Mouse (Mus musculus): ENCODE data around the gene Adgrv1. TPM values are rescaled to one million over a fixed set of nuclear protein-coding genes. Genes with fewer than 3 reads are reported as not detected.

Adgrv1 gene
- polyA plus RNA-seq, 2 experiments = 0.08 to 0.24 TPM

DNA sequence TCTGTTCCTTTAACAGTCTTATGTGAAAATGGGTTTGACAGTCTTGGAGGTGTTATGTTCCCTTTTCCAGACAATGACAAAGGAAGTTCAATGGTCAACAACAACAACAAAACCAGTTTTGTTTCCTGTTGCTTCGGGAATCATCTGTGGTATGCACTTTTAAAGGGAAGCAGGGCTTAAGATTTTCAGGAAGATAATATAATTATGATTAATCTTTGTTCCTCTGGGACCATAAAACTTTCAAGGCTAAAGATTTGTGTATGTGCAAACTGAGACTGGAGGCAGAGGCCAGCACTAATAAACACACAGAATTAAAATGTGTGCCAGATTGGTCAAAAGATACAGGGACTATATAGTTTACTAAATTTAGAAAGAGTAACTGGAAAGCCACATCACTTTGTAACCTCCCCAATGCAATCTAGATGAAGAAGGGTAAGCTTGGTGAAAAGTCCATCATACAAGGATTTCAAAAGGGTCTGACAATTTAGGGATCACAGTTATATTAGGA is 424.8 kb downstream of the Adgrv1 start:
- no peak for DNase-seq (ENCODE audit: low read depth in 3 of 3, low spot score in 3 of 3)
- H3K27me3 ChIP-seq (ENCODE audit: control insufficient read depth, insufficient read depth, low read length) = no peaks in the 10 kb centered on the region
- no peak overlapping the region for H3K27ac ChIP-seq
- no peak for ATAC-seq (ENCODE audit: insufficient read depth)
- H3K9ac ChIP-seq (replicated peaks) = no peak overlapping the region
- TF ChIP-seq CTCF (IDR thresholded peaks at IDR 0.05; ENCODE audit: low read depth) = no peak
- no peak for TF ChIP-seq EP300 (IDR thresholded peaks at IDR 0.05; ENCODE audit: low read depth)
- H3K4me2 ChIP-seq (ENCODE audit: low read depth) = no peak overlapping the region
- WGBS (ENCODE audit: insufficient replicate concordance) = 15% methylated on average over 1 of the region's 1 CpGs
- H3K4me1 ChIP-seq (replicated peaks; ENCODE audit: control insufficient read depth in 2 of 2, insufficient read depth in 2 of 2, low read length in 1 of 2) = no peaks in the 10 kb centered on the region
- no peaks in the 10 kb centered on the region for H3K9me3 ChIP-seq (ENCODE audit: control insufficient read depth, low read length)
- no peak overlapping the region for H3K4me3 ChIP-seq (ENCODE audit: insufficient read depth in 1 of 2, low read depth in 2 of 2, low read length in 2 of 2)
- no peaks in the 10 kb centered on the region for H3K36me3 ChIP-seq (replicated peaks; ENCODE audit: control insufficient read depth, insufficient read depth, low read depth)

DNA sequence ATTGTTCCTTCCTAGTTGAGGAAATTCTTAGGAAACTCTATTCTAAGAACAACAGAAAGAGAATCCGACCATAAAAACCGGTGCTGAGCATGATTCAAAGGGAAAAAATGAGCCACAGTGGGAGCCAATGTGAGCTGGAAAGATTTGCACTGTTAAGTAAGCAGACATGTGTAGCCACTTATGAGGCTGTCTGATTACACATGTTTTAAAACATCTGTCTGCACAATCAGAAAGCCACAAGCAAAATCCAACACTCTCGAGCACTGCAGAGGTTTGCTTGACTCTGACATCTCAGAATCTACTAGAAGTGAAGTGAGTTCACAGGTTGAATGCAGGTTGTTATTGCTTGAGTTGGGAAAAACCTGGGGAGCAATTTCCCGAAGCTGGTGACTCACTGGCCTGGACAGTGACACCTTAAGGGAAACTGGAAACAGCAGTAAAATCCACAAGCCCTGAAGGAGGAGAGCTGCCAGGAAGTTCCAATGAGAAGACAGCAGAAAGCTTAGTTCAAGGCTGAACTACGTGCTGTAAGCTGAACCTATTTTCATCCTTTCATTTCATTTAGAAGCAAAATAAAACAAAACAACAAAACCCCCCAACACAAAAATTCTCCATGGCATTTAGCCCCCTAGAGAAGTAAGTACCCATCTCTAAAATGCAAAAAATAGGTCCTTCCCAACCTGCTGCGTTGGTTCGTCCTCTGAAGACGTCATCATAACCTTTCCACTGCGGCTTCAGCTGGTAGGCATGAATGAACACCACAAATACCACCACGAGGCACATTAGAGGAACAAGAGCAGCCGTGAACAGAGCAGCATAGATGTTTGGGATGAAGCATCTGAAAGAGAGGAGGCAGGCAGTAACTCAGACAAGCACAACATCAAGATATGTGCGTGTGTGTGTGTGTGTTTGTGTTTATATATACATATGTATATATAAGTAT is 450.7 kb downstream of the Adgrv1 start:
- ATAC-seq (ENCODE audit: insufficient read depth) = no peak
- Histone ChIP-seq H3K27me3 (ENCODE audit: control insufficient read depth, insufficient read depth, low read length) (no peaks in the 10 kb centered on the region), H3K27ac (no peak overlapping the region), H3K9ac (replicated peaks) (no peak overlapping the region), H3K4me3 (ENCODE audit: insufficient read depth in 1 of 2, low read depth in 2 of 2, low read length in 2 of 2) (no peak overlapping the region), H3K4me2 (ENCODE audit: low read depth) (no peak overlapping the region), H3K4me1 (replicated peaks; ENCODE audit: control insufficient read depth in 2 of 2, insufficient read depth in 2 of 2, low read length in 1 of 2) (no peaks in the 10 kb centered on the region), H3K9me3 (ENCODE audit: control insufficient read depth, low read length) (no peaks in the 10 kb centered on the region), H3K36me3 (replicated peaks; ENCODE audit: control insufficient read depth, insufficient read depth, low read depth) (no peaks in the 10 kb centered on the region)
- no peak for TF ChIP-seq EP300 (IDR thresholded peaks at IDR 0.05; ENCODE audit: low read depth)
- no peak for TF ChIP-seq CTCF (IDR thresholded peaks at IDR 0.05; ENCODE audit: low read depth)
- DNase-seq (ENCODE audit: low read depth in 3 of 3, low spot score in 3 of 3) = no peak
- 47% methylated on average over 12 of the region's 12 CpGs for WGBS (ENCODE audit: insufficient replicate concordance)

DNA sequence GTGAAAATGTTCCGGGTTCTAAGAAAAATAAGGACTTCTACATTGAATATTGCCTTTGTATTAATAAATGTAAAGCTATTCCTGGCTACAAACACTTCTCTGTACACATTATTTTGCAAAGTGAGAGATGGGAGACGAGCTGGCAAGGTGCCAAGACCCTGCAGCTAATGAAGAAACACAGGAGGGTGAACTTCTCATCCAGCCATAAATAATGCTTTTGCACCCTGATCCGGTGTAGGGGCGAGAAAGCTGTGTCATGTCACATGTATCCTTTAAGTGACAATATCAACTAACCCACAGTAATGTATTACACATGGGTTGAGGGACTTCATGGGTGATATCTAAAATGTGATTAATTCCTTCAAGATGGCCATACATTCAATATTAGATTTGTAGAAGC is 451.5 kb downstream of the Adgrv1 start:
- Histone ChIP-seq H3K4me1 (replicated peaks; ENCODE audit: control insufficient read depth in 2 of 2, insufficient read depth in 2 of 2, low read length in 1 of 2) (no peaks in the 10 kb centered on the region), H3K9me3 (ENCODE audit: control insufficient read depth, low read length) (no peaks in the 10 kb centered on the region), H3K36me3 (replicated peaks; ENCODE audit: control insufficient read depth, insufficient read depth, low read depth) (no peaks in the 10 kb centered on the region), H3K4me2 (ENCODE audit: low read depth) (no peak overlapping the region), H3K27me3 (ENCODE audit: control insufficient read depth, insufficient read depth, low read length) (no peaks in the 10 kb centered on the region), H3K9ac (replicated peaks) (no peak overlapping the region), H3K27ac (no peak overlapping the region), H3K4me3 (ENCODE audit: insufficient read depth in 1 of 2, low read depth in 2 of 2, low read length in 2 of 2) (no peak overlapping the region)
- 45% methylated on average over 4 of the region's 4 CpGs for WGBS (ENCODE audit: insufficient replicate concordance)
- DNase-seq (ENCODE audit: low read depth in 3 of 3, low spot score in 3 of 3) = no peak
- no peak for TF ChIP-seq CTCF (IDR thresholded peaks at IDR 0.05; ENCODE audit: low read depth)
- TF ChIP-seq EP300 (IDR thresholded peaks at IDR 0.05; ENCODE audit: low read depth) = no peak
- no peak for ATAC-seq (ENCODE audit: insufficient read depth)

DNA sequence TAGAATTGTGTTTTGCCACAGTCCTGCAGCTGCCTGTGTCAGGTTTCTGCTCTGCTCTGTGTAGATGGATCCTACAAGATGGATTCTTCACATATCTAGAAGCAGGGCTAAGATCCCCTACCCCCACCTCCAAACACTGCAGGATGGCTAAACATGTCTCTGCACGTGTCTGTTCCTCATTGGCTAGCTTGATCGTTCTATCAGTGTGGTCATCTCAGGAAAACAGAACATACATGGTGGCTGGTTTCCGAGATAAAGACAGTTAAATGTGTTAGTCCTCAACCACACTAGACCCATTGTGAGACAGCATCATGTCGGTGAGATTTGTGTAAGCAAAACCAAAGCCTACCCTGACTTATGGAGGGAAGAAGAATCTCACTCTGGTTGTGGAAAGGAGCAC is 456.1 kb downstream of the Adgrv1 start:
- no peaks in the 10 kb centered on the region for H3K9me3 ChIP-seq (ENCODE audit: control insufficient read depth, low read length)
- no peak overlapping the region for H3K4me3 ChIP-seq (ENCODE audit: insufficient read depth in 1 of 2, low read depth in 2 of 2, low read length in 2 of 2)
- H3K27me3 ChIP-seq (ENCODE audit: control insufficient read depth, insufficient read depth, low read length) = no peaks in the 10 kb centered on the region
- H3K27ac ChIP-seq = no peak overlapping the region
- 8% methylated on average over 4 of the region's 4 CpGs for WGBS (ENCODE audit: insufficient replicate concordance)
- no peaks in the 10 kb centered on the region for H3K36me3 ChIP-seq (replicated peaks; ENCODE audit: control insufficient read depth, insufficient read depth, low read depth)
- no peak overlapping the region for H3K9ac ChIP-seq (replicated peaks)
- DNase-seq (ENCODE audit: low read depth in 3 of 3, low spot score in 3 of 3) = no peak
- TF ChIP-seq CTCF (IDR thresholded peaks at IDR 0.05; ENCODE audit: low read depth) (no peak), EP300 (IDR thresholded peaks at IDR 0.05; ENCODE audit: low read depth) (no peak)
- H3K4me1 ChIP-seq (replicated peaks; ENCODE audit: control insufficient read depth in 2 of 2, insufficient read depth in 2 of 2, low read length in 1 of 2) = no peaks in the 10 kb centered on the region
- no peak for ATAC-seq (ENCODE audit: insufficient read depth)
- H3K4me2 ChIP-seq (ENCODE audit: low read depth) = no peak overlapping the region

DNA sequence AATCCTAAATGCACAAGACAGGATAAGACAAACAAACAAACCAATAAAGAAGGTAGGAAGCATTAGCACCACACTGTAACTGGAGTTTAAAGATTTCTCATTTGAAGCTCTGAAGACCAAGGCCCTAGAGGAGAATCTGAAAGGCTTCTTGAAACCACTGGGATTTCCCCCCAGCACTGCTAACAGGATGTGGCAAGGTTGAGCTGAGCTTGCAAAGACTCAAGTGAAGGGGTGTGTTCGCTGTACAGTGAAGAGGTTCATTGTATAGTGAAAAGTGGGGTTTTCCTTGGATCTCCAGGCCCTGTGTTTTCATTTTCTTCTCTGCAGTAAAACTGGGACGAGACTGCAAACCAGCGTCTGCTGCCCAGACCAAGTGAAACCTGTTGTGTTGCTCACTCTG is 456.9 kb downstream of the Adgrv1 start:
- no peaks in the 10 kb centered on the region for H3K4me1 ChIP-seq (replicated peaks; ENCODE audit: control insufficient read depth in 2 of 2, insufficient read depth in 2 of 2, low read length in 1 of 2)
- ATAC-seq (ENCODE audit: insufficient read depth) (no peak), DNase-seq (ENCODE audit: low read depth in 3 of 3, low spot score in 3 of 3) (no peak)
- 27% methylated on average over 3 of the region's 3 CpGs for WGBS (ENCODE audit: insufficient replicate concordance)
- H3K9me3 ChIP-seq (ENCODE audit: control insufficient read depth, low read length) = no peaks in the 10 kb centered on the region
- no peak overlapping the region for H3K9ac ChIP-seq (replicated peaks)
- TF ChIP-seq EP300 (IDR thresholded peaks at IDR 0.05; ENCODE audit: low read depth) = no peak
- no peak for TF ChIP-seq CTCF (IDR thresholded peaks at IDR 0.05; ENCODE audit: low read depth)
- no peak overlapping the region for H3K4me3 ChIP-seq (ENCODE audit: insufficient read depth in 1 of 2, low read depth in 2 of 2, low read length in 2 of 2)
- H3K36me3 ChIP-seq (replicated peaks; ENCODE audit: control insufficient read depth, insufficient read depth, low read depth) = no peaks in the 10 kb centered on the region
- H3K4me2 ChIP-seq (ENCODE audit: low read depth) = no peak overlapping the region
- no peaks in the 10 kb centered on the region for H3K27me3 ChIP-seq (ENCODE audit: control insufficient read depth, insufficient read depth, low read length)
- H3K27ac ChIP-seq = no peak overlapping the region
